Mouse (Mus musculus): ENCODE measurements around the gene Cbs.

GRCm38 (mm10) chr17:31636942-31637811 is at the start of gene Cbs:
- TF ChIP-seq CTCF (IDR thresholded peaks at IDR 0.05; ENCODE audit: extremely low read depth, insufficient read length, insufficient replicate concordance, low read depth, low read length) (no peak), POLR2A (IDR thresholded peaks at IDR 0.05; ENCODE audit: low read depth, low read length) (no peak; the same call in 1 of the 2 replicates)

Measured in small intestine, adult 2 months (tissue).